Mouse (Mus musculus) thymus, postnatal 4 days (tissue): Measurements from ENCODE around the gene Cyp2d22.
"Not testable (repeated sequence)": the region's sequence is repeated elsewhere in the genome, so short reads cannot be mapped to it uniquely, and the experiment has no call there.

Source experiments
- DNase-seq: peaks from one replicate; pipeline ENCODE4 v3.0.0; 2021

The Cyp2d22 gene

DNA sequence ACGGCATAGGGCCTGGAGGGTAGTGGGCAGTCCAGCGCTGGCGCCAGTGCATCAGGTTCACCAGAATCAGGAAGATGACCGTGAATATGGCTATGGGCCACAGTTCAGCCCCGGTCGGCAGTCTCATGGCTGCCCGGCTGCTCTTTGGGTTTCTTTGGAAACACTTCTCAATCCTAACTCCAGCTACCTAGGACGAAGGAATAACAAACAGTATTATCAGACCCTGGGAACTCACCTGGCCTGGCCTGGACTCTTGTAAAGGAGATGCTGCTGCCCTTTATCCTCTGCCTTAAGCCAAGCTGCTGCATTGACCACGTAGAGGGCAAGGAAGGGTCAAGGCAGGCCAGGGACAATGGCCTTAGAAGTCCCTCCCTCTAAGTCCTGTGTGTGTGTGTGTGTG lies 4.2 kb downstream of the Cyp2d22 start:
- no peak for DNase-seq

DNA sequence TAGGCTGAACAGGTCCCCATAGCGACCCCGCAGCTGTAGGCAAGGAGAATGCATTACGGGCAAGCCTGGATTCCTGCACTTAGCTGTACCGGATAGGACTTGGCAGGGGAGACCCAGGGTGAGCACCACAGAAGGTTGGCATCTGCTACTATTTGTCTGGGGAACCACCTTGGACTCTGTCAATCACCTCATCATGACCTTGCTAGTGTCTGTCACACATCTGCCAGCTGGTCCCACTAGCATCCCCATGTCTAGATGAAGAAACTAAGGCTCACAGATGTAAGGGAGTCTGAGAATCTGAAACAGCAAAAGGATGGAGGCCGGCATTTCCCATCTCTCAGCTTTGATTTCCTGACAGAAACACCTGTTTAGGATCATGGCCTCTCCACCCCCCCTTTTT lies 5.6 kb downstream of the Cyp2d22 start:
- DNase-seq = no peak

DNA sequence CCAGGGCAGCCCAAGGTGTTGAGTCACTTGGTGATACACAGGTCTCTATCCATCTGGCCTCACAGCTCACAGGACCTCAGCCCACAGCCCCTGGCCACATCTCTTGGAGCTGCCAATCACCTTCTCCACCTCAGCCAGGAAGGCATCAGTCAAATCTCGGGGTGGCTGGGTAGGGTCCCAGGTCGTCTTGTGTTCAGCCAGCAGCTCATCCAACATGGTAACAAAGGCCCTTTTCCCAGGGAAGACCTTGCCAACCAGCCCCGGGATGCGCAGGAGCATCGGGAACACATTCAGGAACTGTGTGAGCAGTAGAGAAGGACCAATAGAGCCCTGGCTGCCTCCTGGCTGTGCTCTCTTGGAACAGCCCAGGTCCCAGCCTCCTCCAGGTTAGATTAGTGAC lies 7.1 kb downstream of the Cyp2d22 start:
- no peak for DNase-seq

DNA sequence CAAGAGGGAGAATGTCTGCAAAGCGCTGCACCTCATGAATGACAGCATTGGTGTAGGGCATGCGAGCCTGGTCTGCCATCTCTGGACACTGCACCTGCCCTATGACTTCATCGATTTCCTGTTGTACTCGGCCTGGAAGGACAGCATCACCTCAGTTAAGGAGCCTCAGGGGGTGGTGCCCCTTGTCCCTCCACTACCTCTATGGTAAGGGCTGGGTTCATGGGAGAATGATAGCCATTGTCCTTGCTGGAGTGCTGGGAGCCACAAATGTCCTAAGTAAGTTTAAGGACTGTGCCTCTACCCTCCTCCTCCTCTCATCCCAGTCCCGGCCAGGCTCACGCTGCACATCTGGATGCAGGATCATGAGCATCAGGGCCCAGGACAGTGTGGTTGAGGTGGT lies 7.6 kb downstream of the Cyp2d22 start:
- DNase-seq = no peak

DNA sequence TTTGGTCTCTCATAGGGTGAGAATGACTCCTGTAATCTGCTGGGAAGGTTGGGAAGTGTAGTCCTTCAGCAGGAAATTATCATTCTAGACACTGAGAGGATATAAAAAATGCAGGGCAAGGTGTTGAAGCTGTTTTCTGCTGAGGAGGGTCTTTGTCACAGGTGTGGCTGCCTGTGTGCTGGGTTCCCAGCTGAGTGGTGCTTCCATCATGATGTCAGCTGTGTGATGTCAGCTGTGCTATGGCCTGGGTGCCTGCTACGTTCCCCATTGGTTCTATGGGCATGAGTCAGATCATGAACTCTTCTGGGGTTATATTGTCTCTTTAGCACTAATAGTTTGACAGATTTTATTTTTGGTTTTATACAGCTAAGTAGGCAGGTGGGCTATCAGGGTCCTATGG lies 11.2 kb downstream of the Cyp2d22 start:
- no peak for DNase-seq

DNA sequence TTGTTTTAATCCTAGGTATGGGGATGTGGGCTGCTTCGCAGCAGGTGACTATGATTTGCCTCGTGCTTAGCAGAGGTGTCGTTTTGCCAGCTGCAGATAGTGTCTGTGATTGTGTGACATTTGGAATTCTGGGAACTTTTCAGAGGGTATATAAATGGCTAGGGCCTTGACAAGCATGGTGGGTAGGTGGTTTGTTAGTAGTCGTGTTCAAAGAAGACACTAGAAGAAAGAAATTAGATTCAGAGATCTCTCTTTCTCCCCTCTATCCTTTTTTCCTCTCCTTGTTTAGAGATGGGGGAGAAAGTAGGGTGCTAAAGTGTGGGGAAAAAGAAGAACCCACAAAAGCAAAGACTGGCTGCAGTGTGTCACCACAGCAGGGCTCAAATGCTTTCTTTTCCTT lies 11.9 kb downstream of the Cyp2d22 start:
- DNase-seq = no peak

DNA sequence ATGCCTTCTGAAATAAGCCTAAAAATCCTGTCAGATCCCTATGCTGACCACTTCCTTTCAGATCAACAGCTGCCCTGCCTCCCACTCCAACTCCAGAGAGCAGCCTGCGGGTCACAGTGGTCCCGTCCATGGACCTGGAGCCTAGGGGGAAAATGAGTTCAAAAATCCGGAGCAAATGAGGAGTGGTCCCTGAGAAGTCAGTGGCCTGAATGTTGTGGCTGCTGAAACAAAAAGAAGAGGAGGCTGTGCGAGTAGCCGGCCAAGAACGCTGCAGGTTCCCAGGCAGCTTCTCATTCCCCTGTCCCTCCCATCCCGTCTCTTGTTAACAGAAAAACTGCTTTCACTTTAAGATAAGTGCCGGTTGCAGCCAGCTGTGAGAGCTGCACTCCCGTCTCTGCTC lies 15.5 kb downstream of the Cyp2d22 start:
- DNase-seq = not testable (repeated sequence)

DNA sequence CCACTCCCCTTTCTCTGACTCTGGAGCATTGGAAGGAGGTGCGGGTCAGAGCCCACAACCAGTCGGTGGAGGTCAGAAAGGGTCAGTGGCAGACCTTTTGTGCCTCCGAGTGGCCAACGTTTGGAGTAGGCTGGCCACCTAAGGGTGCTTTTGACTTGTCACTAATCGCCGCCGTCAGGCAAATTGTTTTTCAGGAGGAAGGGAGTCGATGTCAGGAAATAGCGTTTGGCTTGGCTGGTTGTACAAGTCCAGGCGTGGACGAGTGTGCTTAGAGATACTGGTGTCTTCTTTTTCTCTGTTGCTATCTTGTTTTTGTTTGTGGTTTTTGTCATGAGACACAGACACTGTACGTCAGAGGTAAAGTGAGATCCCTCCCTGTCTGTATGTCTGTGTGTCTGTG lies 16.3 kb downstream of the Cyp2d22 start:
- not testable (repeated sequence) for DNase-seq

DNA sequence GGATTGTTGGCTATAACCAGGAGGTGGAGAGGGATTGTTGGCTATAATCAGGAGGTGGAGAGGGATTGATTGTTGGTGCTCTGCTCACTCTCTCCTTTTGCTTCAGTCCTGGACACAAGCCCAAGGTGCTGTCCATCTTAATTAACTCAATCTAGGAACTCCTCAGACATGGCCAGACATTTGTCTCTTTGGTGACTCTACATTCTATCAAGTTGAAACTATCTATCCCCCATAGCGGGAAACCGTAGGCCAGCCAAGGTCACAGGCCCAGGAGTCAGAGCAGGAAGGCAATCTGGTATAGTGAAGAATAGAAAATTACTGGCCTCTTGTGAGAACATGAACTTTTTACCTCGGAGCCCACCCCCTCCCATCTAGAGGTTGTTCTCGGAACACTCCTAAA lies 17.8 kb downstream of the Cyp2d22 start:
- DNase-seq = no peak

DNA sequence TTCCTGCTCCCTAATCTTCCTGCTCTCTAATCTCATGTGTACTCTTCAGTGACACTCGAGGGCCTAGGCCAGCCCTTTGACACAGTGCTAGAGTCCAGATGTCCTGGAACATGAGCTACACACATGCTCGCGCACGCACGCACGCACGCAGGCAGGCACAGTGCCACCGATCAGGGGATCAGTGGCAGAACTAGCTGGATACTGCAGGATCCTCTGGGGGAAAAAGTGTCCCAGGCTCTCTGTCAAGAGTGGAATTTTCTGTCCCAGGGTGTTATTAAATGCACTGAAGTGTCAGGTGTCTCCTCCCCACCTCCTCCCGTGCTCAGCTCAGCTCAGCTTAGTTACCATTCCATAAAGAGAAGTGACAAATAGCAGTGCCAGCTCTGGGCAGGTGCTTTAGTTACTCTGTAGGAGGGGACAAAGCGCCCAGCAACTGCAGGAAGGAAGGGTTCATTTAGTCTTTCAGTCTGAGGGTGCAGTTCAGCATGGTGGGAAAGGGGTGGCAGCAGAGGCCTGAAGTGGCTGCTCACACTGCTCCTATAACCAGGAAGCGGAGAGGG lies 18.5 kb downstream of the Cyp2d22 start:
- DNase-seq = peak; percentile 50

DNA sequence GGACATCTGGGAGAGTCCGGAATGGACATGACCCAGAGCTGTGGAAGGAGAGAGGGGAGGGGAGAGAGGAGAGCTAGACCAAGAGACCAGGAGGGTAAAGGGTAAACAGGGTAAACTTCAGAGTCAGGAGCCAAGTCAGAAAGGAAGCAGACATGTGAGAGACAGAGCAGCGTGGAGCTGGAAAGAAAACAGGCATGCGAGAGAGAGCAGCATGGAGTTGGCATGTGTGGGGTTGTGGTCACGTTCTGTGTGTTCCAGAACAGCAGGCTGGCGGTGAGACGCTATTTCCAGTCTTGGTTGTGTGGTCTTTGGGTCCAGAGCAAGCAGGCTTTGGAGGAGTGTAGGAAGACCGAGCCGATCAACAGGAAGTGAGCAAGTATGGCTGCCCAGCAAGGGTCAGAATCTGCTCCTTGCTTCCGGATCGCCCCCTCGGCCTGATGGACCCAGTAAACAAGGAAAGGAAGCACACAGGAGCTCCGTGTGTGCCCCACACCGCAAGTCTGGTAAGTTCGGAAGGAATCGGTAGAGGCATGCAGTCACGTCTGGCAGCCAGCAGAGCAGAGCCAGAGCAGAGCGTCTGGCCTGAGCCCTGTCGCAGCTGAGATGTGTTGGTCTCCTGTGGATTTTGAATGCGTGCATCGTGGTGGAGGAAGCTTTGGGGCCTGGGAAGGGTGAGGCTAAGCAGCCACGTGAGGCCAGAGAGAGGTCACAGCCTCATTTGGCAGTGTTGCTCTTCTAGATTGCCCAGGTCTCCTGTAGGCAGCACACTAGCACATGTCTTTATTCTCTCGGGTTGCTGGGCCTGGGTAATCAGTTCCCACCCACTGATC lies 21.4 kb downstream of the Cyp2d22 start:
- no peak for DNase-seq

DNA sequence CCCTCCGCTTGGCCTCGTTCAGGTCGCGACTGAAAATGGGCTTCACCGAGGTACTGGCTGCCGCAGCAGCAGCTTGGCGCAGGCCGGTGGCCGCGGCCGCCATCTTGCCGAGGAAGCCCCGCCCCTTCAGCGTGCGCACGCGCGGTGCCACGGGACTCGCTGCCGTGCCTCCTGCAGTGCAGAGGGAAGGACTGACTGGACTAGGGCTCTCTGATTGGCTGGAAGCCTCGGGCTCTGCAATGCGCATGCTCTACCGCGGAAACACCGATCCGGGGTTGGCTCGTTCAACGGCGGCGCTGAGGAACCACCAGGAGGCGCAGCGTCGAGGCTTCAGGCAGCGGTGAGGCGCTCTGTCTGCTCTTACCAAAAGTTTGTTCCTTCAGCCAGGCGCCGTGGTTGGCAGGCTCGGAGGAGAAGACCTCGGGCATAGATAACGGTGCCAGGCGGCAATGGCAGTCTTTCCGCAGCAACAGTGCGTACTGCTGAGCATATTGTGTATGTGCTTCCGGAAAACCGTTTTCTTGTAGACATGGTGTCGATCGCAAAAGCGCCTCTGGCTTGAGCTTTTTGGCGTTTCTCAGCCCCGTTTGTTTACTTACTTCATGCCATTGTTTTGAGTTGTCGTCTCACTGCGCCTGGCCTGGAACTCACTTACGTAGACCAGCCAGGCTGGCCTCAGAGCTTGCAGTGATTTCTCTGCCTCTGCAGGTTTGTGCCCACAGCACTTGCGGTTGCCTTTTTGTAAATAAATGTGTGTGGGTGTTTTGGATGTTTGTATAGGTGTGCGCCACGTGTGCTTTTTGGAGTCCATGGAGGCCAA lies 25.7 kb downstream of the Cyp2d22 start, which contains the start of gene Ndufa6:
Ndufa6 (minus strand) TSS at position 197 of the 820 bp plus-strand sequence.
- peak; percentile 99 for DNase-seq

DNA sequence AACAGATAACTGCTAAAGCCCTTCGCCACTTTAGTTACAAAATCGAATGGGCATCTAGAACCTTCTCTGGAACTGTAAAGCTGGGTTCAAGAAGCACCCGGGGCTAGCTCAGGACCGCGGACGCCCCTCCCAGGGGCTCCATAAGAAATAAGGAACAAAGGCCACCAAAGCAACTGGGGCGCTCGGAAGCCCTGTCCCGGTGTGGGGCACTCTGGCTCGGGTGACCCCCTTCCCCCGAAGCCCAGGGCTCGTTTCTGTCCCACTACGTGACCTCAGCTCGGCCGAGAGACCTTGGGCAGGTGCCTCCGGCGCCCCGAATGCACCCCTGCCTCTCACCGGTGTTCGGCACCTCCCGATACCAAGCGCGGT lies 26.3 kb downstream of the Cyp2d22 start:
- DNase-seq = no peak

DNA sequence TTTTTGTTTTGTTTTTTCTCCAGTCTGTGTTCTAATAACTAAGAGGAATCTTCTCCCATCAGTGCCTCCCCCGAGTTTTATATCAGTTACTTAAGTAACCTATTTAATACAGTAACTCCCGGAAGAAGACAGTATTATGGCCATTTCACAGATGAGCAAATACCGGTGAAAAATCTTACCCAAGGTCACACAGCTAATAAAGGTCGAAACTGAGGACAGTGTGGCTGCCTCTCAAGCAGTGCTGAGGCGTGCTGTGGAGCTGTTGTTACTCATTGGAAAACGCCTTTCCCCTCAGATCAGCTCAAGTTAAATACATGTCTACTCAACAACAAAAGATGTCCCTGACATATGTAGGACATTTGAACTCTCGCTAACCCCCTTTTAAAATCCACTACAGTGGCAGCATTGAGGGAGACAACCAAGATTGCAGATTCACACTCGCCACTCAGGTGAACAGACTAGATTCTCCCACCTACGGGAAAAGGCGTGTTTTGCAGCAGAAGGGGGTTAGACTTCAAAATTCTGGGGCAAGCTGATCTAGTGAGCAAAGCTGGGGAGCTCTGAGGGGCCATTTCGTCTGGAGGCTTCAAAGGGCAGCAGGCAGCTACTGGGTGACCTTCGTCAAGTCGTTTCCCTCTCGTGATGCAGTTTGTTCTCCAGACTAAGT lies 26.8 kb downstream of the Cyp2d22 start:
- peak; percentile 36 for DNase-seq

DNA sequence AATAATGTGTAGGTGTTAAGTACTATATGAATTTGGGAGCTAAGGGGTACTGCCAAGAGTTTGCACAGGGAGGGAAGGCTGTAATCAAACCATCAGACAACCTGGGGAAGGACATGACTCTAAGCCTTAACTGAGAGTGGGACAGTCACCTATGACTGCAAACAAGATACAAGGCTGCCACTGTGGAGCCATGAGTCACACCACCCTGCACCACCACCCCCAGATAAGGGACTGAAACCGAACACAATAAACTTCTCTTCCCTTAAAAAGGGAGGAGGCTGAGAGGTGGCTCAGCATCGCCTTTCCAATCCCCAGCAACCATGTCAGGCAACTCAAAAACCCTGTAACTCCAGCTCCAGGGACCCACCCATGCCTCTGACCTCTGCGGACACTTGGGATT lies 28.6 kb downstream of the Cyp2d22 start:
- DNase-seq = no peak

DNA sequence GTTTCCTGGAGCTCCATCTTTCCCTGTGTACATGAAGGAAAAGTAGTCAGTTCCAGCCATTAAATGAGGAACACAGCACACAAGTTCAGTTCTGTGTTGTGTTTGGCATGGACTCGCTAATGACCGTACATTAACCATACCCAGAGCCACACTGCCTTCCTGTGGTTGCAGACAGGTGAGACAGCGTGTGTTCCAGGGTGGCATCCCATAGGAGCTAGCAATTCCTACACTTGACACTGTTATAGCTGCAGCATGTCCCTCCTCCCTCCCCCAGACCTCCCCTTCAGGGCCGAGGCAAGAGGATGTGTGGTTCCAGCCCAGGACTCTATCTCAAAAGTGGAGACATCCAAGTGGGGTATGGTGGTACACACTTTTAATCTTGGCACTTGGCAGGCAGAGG lies 29.7 kb downstream of the Cyp2d22 start:
- DNase-seq = no peak

DNA sequence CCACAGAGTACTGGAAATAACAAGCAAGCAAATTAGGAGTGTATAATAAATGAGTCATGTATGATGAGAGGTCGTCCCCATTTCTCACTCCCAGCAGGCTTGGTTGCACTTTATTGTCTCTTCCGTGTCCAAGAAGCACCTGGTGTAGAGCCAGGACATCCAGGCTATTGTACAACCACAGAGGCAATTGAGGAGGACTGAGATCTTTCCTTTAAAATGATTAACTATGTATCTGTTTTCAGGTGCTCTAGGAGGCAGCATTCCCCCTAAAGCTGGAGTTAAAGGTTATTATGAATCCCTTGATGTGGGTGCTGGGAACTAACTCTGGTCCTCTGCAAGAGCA lies 31.1 kb downstream of the Cyp2d22 start:
- DNase-seq = no peak

DNA sequence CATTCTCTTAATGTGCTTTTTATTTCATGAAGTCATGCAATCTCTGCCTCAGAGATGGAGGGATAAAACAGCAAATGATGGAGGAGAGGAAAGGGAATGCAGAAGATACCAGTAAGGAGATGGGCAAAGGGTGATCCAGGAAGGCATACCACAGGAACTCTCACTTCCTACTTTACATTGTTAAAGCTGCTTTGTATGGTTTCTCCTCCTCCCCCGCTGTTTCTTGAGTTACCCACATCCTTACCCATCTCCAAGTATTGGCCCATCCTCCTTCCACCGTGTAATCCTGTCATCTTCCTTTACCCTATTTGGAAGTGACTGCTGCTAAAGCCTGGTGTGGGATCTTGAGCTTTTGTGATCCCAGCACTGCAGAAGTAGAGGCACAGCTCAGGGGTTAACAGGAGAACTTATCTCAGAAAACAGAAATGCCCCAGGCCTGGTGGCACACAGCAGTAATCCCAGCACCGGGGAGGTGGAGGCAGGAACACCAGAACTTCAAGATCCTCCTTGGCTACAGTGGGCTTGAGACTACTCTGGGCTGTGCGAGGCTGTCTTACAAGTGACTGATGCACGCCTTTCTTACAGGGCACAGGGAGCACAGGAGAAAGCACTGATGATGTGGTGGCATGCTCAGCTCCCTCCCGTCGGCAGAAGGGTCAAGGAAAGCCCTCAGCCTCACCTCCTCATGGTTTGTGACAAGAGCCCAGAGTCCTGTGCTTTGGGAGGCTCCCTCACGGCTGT lies 31.6 kb downstream of the Cyp2d22 start:
- DNase-seq = no peak

DNA sequence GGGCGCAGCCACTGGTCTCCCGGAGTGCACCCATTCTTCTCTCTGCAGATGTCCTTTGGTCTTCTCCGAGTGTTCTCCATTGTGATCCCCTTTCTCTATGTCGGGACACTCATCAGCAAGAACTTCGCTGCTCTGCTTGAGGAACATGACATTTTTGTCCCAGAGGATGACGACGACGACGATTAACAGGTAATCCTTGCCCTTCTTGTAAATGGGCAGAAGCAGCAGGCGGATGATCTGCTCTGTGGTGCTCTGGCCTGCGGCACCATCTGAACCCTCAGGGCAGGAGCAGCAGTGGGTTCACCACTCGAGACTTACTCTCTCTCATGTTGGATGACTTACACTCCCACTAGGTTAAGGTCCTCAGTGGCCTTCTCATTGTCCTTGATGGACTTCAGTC lies 32.2 kb downstream of the Cyp2d22 start:
- DNase-seq = no peak

DNA sequence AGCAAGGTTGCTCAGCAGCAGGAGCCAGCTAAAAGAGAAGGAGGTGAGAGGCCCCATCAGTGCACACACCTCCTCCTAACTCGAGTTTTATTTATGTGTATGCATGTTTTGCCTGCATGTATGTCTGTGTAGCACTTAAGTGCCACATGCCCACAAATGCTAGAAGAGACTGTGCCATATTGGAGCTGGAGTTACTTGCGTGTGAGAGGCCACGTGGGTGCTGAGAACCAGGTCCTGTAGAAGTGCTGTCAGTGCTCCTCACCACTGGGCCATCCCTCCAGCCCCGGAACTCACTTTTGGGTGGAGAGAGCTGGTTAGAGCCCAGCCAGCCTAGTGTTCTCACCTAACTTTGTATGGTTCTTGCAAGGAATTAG lies 32.8 kb downstream of the Cyp2d22 start:
- no peak for DNase-seq

DNA sequence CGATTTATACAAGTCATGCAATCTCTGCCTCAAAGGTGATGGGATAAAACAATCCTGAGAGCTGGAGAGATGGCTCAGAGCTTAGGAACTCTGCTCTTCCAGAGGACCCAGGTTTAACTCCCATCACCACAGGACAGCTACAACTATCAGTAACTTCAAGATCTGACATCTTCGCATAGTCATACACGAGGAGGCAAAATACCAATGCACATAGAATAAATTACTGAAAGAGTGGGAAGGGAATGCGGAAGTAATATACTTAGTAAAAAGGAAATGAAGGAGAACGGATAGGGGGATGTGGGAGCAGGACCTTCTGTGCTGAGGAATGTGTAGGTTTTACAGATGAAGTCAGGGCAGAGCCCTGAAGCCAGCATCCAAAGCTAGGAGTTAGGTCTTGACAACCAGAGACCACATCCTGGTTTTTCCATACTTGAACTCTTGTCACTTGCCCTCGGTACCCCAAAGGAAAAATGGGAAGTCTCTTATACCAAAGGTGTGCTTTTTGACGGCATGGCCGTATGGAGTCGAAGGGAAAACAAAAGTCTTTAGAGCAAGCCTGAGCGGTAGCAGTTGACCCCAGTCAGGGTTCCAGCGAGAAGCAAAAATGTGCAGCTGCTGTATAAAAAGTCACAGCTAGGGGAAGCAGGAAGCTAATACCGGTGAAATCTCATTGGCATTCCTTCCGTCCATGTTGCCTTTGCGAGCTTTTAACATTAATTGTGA lies 33.3 kb downstream of the Cyp2d22 start:
- no peak for DNase-seq

DNA sequence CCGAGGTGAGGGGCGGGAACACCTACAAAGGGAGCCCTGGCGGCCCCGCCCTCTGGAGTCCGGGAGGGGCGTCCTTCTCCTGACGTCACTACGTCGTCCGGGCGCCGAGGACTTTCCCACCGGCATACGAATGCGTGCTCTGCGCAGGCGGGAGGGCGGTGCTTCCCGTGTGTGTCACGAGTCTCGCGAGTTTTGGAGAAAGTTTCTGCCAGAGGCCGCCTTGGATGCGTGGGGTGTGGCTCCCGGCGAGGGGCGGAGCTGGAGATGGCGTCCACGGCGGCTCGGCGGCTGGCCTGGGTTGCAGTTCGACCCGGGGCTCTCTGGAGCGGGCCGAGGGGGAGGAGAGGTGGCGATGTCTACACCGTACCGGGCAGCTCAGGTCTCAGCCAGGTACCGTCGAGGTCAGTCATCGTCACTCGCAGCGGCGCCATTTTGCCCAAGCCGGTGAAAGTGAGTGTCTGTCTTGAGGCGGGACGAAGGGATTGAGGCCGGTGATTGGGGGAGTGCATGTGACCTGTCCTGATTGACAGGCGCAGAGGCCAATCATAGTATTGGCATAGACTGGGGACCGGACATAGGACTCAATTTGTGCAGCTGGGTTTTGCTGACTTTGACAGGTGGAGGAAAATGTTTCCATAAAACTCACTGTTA lies 34.1 kb downstream of the Cyp2d22 start:
- DNase-seq = peak; percentile 97
